Mouse (Mus musculus) kidney, embryonic 16.5 days (tissue): ENCODE measurements around the gene Gjb5. TPM values are rescaled to one million over a fixed set of nuclear protein-coding genes. Genes with fewer than 3 reads are reported as not detected.

ENCODE experiments used
- ATAC-seq: fragments of 200-750 bp; cut with Nextera tagmentation; 2 replicates; pipeline ENCODE4 v1.8.0; 2017; ENCODE audit warnings: moderate TSS enrichment; ENCODE audit not compliant: low FRiP score, low TSS enrichment
- H3K27ac ChIP-seq: fragments of 300-500 bp; sonication (generic); 2 replicates; pipeline ENCODE4 v1.5.1; 2014; ENCODE audit warnings: low read length
- H3K27me3 ChIP-seq: fragments of 300-500 bp; sonication (generic); 2 replicates; pipeline ENCODE4 v1.6.1; 2014; ENCODE audit warnings: low read length, control low read depth, mixed read lengths; ENCODE audit not compliant: insufficient read depth
- H3K36me3 ChIP-seq: fragments of 300-500 bp; sonication (generic); 2 replicates; pipeline ENCODE4 v1.6.1; 2014; ENCODE audit warnings: low read length, control low read depth, mixed read lengths; ENCODE audit not compliant: insufficient read depth
- H3K4me1 ChIP-seq: fragments of 300-500 bp; sonication (generic); 2 replicates; pipeline ENCODE4 v1.6.1; 2014; ENCODE audit warnings: low read length, control low read depth, mixed read lengths; ENCODE audit not compliant: insufficient read depth
- H3K4me2 ChIP-seq: fragments of 300-500 bp; sonication (generic); replicated peaks from 2 replicates; pipeline ENCODE4 v1.6.1; 2014; ENCODE audit warnings: low read depth, low read length
- H3K4me3 ChIP-seq: fragments of 300-500 bp; sonication (generic); 2 replicates; pipeline ENCODE4 v1.5.1; 2014; ENCODE audit warnings: mild to moderate bottlenecking, low read length
- H3K9ac ChIP-seq: fragments of 300-500 bp; sonication (generic); replicated peaks from 2 replicates; pipeline ENCODE4 v1.6.1; 2014; ENCODE audit warnings: low read length
- H3K9me3 ChIP-seq: fragments of 300-500 bp; sonication (generic); 2 replicates; pipeline ENCODE4 v1.6.1; 2016; ENCODE audit warnings: low read length, control low read depth
- WGBS: fragments of 180-500 bp; shearing (Covaris S2); extraction: QIAGEN DNeasy Blood & Tissue Kit; methylation state at CpG from one replicate; pipeline ENCODE4 v1.1.7; 2014; 5-methylcytosine and 5-hydroxymethylcytosine counted together
- polyA plus RNA-seq: library from polyadenylated mRNA; unstranded; fragments of >200 nt; fragmentation: Nextera tagmentation; extraction: Ambion mirVana; gene quantifications from 2 replicates; pipeline ENCODE4 v1.2.1, GENCODE M21; 2015

Gjb5 gene
- polyA plus RNA-seq, 1 experiment from 2014 or later: 1.8 TPM

- H3K27ac ChIP-seq: no peak overlapping the region
- H3K36me3 ChIP-seq: no peaks in the 10 kb centered on the region
- 55% methylated on average over 4 of the region's 4 CpGs for WGBS
- no peak overlapping the region for H3K4me2 ChIP-seq
- no peaks in the 10 kb centered on the region for H3K9me3 ChIP-seq
- peaks cover 12% of the 10 kb centered on the region for H3K4me1 ChIP-seq
- H3K9ac ChIP-seq: no peak overlapping the region
- ATAC-seq: no peak
- no peak overlapping the region for H3K4me3 ChIP-seq
- H3K27me3 ChIP-seq: peaks cover 20% of the 10 kb centered on the region
These were observed 40.8 kb downstream of the Gjb5 start for GRCm38 (mm10) chr4:127317143-127317542.

DNA sequence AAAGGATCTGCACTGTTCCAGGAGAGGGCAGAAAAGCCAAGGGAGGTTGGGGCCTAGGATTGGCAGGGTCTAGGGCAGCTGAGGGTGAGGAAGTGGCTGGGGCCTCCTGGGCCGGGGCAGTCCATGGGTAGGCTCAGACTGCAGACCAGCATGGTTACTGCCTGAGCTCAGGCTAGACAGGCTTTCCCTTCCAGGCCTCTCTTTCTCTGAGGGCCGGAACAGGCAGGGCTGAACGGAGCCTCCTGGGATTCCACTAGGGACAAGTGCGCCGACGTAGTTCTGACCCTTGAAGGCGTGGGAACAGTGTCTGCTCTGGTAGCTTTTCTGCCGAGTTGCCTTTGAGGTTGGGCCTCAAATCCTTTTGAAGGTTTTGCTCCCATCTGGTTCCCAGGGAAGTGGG lies 42.2 kb downstream of the Gjb5 start:
- no peak for ATAC-seq
- Histone ChIP-seq H3K9ac (no peak overlapping the region), H3K36me3 (no peaks in the 10 kb centered on the region), H3K27me3 (peaks cover 23% of the 10 kb centered on the region), H3K4me1 (peaks cover 12% of the 10 kb centered on the region), H3K9me3 (no peaks in the 10 kb centered on the region), H3K27ac (no peak overlapping the region), H3K4me3 (no peak overlapping the region), H3K4me2 (no peak overlapping the region)
- WGBS: 81% methylated on average over 8 of the region's 8 CpGs

- no peak for ATAC-seq
- Histone ChIP-seq H3K27me3 (peaks cover 23% of the 10 kb centered on the region), H3K4me3 (no peak overlapping the region), H3K27ac (no peak overlapping the region), H3K4me2 (no peak overlapping the region; the same call in 1 of the 2 replicates), H3K36me3 (no peaks in the 10 kb centered on the region), H3K4me1 (peaks cover 12% of the 10 kb centered on the region), H3K9me3 (no peaks in the 10 kb centered on the region), H3K9ac (no peak overlapping the region; the same call in 1 of the 2 replicates)
- 56% methylated on average over 9 of the region's 9 CpGs for WGBS
These were observed 43.4 kb downstream of the Gjb5 start for GRCm38 (mm10) chr4:127314585-127314984.

- peaks cover 23% of the 10 kb centered on the region for H3K27me3 ChIP-seq
- under 1% methylated on average over 25 of the region's 25 CpGs for WGBS
- H3K4me2 ChIP-seq: peak within 1 kb of the TSS; percentile 92
- H3K9ac ChIP-seq: peak within 1 kb of the TSS; percentile 64
- no peaks in the 10 kb centered on the region for H3K9me3 ChIP-seq
- H3K4me1 ChIP-seq: peaks cover 12% of the 10 kb centered on the region
- peak; percentile 91 for ATAC-seq
- H3K36me3 ChIP-seq: no peaks in the 10 kb centered on the region
- H3K4me3 ChIP-seq: peak within 1 kb of the TSS; percentile 60
- H3K27ac ChIP-seq: no peak within 1 kb of the TSS
These were observed 44.1 kb downstream of the Gjb5 start, which contains the start of gene Gja4 for GRCm38 (mm10) chr4:127313861-127314260. TSS of gene Gja4 (minus strand) at chr4:127314039.

DNA sequence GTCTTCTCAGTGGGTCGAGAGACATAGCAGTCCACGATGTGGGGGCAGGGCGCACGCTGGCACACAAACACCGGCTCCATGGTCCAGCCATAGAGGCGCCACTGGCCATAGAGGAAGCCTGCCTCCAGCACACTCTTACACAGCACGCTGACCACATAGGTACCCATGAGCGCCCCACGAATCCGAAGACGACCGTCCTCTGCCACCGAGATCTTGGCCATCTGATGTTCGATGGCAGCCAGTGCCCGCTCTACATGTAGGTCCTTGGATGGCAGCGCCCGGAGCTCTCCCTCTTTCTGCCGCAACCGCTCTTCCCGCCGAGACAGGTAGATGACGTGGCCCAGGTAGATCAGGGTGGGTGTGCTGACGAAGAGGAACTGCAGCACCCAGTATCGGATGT lies 45.6 kb downstream of the Gjb5 start:
- no peaks in the 10 kb centered on the region for H3K9me3 ChIP-seq
- WGBS: 64% methylated on average over 24 of the region's 24 CpGs
- no peak overlapping the region for H3K9ac ChIP-seq
- ATAC-seq: no peak
- peak overlapping the region; percentile 60 for H3K4me3 ChIP-seq
- no peaks in the 10 kb centered on the region for H3K36me3 ChIP-seq
- peaks cover 23% of the 10 kb centered on the region for H3K27me3 ChIP-seq
- peaks cover 12% of the 10 kb centered on the region for H3K4me1 ChIP-seq
- H3K27ac ChIP-seq: no peak overlapping the region
- peak overlapping the region; percentile 26; the same call in 1 of the 2 replicates for H3K4me2 ChIP-seq

DNA sequence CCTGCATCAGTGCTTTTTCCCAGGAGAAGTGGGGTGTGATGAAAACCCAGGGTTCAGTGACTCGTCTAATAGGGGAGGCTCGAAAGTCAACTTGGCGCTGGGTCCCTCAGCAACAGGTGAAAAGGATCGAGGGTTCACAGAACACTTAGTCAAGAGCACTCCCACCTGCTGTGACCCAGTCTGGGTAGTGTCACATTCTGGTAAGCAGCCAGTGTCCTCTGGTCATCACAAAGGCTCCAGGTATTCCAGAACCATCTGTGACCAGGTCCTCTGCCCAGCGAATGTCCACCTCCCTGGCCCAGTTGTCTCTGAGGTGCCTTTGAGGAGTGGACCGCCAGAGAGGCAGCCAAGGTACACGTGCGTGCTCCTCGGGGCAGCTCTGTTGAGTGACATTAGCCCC lies 46.4 kb downstream of the Gjb5 start:
- H3K9ac ChIP-seq: no peak overlapping the region
- no peak overlapping the region for H3K4me2 ChIP-seq
- H3K36me3 ChIP-seq: no peaks in the 10 kb centered on the region
- H3K9me3 ChIP-seq: no peaks in the 10 kb centered on the region
- 0 out of 2 replicates have a peak overlapping the region, but pooled peaks have one; percentile 60 for H3K4me3 ChIP-seq
- ATAC-seq: no peak
- no peak overlapping the region for H3K27ac ChIP-seq
- WGBS: 47% methylated on average over 9 of the region's 9 CpGs
- H3K27me3 ChIP-seq: peaks cover 23% of the 10 kb centered on the region
- H3K4me1 ChIP-seq: peaks cover 12% of the 10 kb centered on the region

DNA sequence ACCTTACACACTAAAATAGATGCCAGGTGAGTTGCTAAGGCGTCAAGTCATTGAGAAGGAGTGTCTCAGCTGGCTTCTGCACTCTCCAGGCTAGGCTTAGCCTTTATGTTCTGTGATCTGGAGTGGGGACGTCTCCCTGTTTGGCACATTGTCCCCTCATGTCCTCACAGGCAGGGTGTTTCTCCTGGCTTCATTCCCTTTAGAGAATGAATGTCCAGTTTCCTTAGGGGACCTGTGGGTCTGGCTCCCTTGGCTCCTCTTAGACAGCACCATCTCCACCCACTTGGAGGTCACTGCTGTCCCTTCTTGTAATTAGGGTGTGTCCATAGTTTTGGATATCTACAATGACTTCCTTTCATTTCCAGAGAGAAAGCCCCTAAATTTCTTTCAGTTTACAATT lies 51.1 kb downstream of the Gjb5 start:
- no peak overlapping the region for H3K27ac ChIP-seq
- H3K9me3 ChIP-seq: no peaks in the 10 kb centered on the region
- peaks cover under 1% of the 10 kb centered on the region; the same call in 1 of the 2 replicates for H3K27me3 ChIP-seq
- no peak for ATAC-seq
- 60% methylated on average over 2 of the region's 2 CpGs for WGBS
- no peak overlapping the region for H3K4me3 ChIP-seq
- H3K36me3 ChIP-seq: no peaks in the 10 kb centered on the region
- no peak overlapping the region for H3K4me2 ChIP-seq
- H3K4me1 ChIP-seq: no peaks in the 10 kb centered on the region
- no peak overlapping the region for H3K9ac ChIP-seq

Other genes with a start within 250 kb of the Gjb5 start
- gene Tmem35b, start 234.5 kb downstream of the Gjb5 start, polyA plus RNA-seq: 26.5 and 28.7 TPM in 2 replicates
- gene Dlgap3, start 189.0 kb downstream of the Gjb5 start, polyA plus RNA-seq: 0.40 and 0.41 TPM in 2 replicates
- gene Smim12, start 114.4 kb downstream of the Gjb5 start, polyA plus RNA-seq: 66.6 and 74.9 TPM in 2 replicates
- gene Gja4, start 44.1 kb downstream of the Gjb5 start, polyA plus RNA-seq: 30.9 TPM in 2 replicates
- 1.3 TPM in 2 replicates for gene Gjb3, start 27.3 kb downstream of the Gjb5 start, polyA plus RNA-seq
- 0.87 and 0.92 TPM in 2 replicates for gene Gjb4, start 4.1 kb downstream of the Gjb5 start, polyA plus RNA-seq